Mouse (Mus musculus): ENCODE measurements around the gene Dclk1.

DNA sequence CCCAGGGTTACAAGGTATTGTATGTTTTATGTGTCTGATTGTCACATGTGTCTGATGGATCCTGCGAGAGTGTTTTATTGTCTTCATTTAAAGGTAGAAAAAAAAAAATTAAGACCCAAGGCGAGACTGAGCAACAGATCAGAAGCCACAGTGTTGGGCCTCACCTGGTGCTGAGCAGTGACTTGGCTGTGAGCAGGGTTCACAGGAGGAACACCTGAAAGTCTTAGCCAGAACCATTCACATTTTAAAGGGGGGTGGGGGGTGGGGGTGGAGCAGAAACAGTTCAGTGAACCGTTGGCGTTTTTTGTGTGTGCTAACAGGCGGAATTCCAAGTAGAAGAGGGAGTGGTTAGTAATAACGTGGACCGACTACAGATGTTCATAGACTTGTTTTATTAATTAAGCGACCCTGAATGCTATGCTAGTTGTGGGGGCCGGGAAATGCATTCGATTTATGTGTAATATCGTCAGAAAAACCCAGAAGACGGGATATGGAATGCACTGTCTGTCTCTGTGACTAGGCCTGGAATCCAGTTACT, 345.3 kb downstream of the Dclk1 start:
- TF ChIP-seq POLR2A (IDR thresholded peaks at IDR 0.05; ENCODE audit: insufficient read depth, low read depth, low read length) (no peak), CTCF (IDR thresholded peaks at IDR 0.05; ENCODE audit: insufficient read depth, low read depth, low read length) (no peak)
